Mouse (Mus musculus) cerebellum, adult 2 months (tissue): ENCODE results near the gene Hadhb.

Experiments
- CTCF ChIP-seq: fragments of 200-500 bp; IDR thresholded peaks from 2 replicates; pipeline ENCODE4 v1.5.1; 2011; ENCODE audit warnings: low read depth, mild to moderate bottlenecking, control low read depth, low read length, moderate library complexity, borderline replicate concordance; ENCODE audit not compliant: insufficient read depth
- POLR2A ChIP-seq: fragments of 200-500 bp; IDR thresholded peaks from 2 replicates; pipeline ENCODE4 v1.6.1; 2011; ENCODE audit warnings: low read length, control low read depth, borderline replicate concordance; ENCODE audit not compliant: insufficient read depth

DNA sequence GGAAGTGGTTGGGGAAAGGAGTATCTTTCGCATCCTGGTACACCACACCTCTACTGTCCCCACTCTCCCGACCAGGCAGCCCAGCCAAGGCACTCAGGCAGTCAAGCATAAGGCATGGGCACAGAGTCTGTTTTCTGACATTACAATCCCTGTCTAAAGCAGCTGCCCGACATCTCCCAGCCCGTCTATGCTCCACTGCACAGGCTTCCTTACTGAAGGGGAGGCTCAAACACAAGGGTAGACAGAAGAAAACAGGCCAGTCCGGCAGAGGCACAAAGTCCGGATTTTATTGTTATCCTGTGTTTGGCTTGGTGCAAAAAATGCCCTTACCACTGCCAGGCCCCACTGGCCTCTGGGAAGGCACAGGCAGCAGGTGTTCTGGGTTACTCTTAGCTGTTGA, 35.9 kb upstream of the Hadhb start:
- no peak for TF ChIP-seq POLR2A
- TF ChIP-seq CTCF: no peak
